Mouse (Mus musculus) gastrocnemius, postnatal 14 days (tissue): ENCODE measurements around the gene Map2k5. TPM values are rescaled to one million over a fixed set of nuclear protein-coding genes. Genes with fewer than 3 reads are reported as not detected.

Experiments used
- DNase-seq: peaks from one replicate; pipeline ENCODE4 v3.0.0; 2021; ENCODE audit warnings: mixed read lengths
- intact Hi-C: fragments of 180-260 bp; cut with DNase I; formaldehyde crosslinking; loops from one replicate; pipeline ENCODE4 v1.15.1; 2025; ENCODE audit warnings: low total_unique reads
- total RNA-seq, 2 experiments: library from RNA; stranded (reverse); gene quantifications; 2 replicates each; pipeline ENCODE4 v1.2.3; 2021

Gene Map2k5
- total RNA-seq, 2 experiments from 2014 or later = 14.4 to 15.0 TPM

DNA sequence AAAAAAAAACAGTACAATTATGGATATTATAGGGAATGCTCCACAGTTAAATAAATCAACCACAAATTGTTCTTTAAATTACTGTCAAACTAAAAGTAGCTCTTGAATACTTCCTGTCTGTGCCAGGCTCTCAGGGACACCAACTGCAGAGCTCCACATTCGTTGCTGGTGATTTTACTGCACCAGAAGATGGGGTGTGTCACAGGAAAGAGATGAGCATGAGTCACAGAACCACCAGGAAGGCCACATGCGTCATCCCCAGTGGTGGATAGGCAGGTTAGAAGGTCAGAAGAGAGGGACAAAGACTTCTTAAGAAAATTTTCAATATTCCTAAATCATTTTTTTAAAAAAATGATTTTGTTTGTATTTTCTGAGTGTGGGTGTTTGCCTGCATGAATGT lies 96.6 kb downstream of the Map2k5 start:
- intact Hi-C loops = no loop called here
- no peak for DNase-seq

DNA sequence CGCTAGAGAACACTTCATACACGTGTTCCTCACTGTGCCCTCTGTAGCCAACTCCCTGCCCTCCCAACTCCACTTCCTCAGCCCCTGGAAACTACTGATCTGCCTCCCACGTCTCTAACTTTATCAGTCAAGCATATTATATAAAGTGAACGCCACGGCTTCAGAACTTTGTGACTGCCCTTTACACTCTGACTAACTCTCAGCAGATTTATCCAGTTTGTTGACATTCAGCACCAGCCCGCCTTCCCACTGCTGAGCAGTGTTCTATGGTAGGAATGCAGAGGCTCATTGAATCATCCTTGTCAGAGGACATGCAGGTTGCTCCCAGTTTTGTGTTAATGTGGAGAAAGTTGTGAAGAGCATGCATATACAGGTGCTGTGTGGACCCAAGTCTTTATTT lies 103.9 kb downstream of the Map2k5 start:
- intact Hi-C loops = no loop called here

DNA sequence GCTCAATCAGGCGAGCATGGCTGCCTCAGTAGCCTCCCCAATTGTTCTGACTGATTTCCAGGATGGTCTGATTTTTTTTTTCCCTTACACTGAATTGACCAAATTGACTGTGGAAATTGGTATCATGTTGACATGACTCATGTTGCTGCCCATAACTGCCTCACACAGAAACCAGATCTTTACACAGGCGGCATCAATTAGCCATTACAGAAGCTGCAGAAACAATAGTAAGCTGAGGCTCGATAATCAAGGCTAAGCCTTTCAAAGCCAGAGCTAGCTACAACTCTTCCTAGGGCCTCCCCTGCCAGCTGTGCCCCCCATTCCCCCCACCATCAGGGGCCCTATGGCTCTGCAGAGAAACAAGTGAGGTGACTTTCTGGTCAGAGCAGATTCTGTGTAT lies 107.9 kb downstream of the Map2k5 start:
- intact Hi-C loops = no loop called here
- no peak for DNase-seq

More for the DNA sequence above, 103.9 kb downstream of the Map2k5 start:
- no peak for DNase-seq

- intact Hi-C loops = no loop called here
- DNase-seq = no peak
Measured at GRCm38 (mm10) chr9:63263188-63263587, 114.5 kb downstream of the Map2k5 start.

DNA sequence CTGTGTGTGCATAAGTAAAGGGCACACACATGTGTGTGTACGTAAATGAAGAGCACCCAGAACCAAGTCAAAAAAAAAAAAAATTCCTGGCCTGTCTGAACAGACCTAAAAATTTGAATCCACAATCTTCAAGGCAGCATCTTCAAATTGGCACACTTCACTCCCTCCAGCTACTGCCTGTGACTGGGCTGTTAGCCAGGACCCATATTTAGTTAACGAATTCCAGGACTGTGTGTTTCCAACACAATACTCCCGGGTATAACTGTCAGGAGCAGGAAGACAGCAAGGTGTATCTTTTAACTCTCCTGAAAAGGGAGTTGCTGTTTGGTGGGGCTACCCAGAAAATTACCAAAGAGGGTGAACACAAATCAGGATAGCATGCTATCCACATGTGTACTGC lies 118.9 kb downstream of the Map2k5 start:
- intact Hi-C loops = no loop called here
- DNase-seq = no peak

DNA sequence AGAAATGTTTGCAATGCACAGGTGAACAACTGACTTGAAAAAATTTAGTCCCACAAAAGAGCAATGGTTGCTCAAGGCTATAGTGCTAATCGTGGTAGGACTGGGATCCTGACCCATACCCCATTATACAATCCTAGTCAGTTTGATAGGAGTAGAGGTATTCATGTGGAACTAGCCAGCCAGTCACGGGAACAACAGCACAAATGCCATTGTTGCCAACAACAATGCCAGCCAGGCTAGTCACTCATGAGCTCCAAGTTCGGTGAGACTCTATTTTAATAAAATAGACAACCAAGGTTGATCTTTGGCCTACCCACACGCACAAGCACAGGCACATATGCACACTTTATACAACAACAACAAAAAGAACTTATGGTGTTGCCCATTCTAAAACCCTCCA lies 120.0 kb downstream of the Map2k5 start:
- intact Hi-C loops = no loop called here
- DNase-seq = no peak

DNA sequence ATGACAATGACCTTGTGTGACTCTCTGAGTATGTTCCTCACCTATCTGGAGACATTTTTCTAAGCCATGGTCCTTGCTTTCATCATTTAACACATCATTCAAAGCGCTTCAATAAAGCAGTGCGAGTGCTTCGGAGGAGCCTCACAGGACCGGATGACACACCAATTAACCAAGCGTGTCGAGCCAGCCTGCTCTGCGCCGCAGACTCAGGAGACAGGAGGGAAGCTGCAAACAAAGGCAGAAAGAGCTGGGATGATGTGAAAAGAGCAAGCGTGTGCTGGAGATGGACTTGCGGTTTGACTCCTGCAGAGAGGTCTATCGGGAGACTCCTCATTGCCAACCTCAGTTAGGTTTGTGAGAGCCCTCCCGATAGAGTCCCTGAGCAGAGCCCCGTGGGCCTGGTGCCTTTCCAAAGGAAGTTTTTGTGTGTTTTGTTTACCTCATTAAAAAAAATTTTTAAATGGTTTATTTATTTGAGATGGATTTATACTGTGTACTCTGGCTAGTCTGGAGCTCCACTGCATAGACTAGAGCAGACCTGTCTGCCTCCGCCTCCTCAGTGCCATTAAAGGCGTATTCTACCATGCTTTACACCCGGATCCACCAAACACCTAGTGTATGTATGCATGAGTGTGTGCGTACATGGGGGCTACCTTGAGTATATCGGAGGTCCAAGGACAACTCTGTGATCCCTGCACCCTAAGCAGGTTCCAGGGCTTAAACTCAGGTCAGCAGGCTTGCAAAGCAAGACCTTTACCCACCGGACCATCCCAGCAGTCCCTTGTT lies 126.7 kb downstream of the Map2k5 start:
- no peak for DNase-seq
- intact Hi-C loops = no loop called here

GRCm38 (mm10) chr9:63248095-63248787 lies 129.5 kb downstream of the Map2k5 start:
- no peak for DNase-seq
- intact Hi-C loops = no loop called here

GRCm38 (mm10) chr9:63246568-63247169 lies 131.0 kb downstream of the Map2k5 start:
- no peak for DNase-seq
- intact Hi-C loops = no loop called here

GRCm38 (mm10) chr9:63241961-63242360 lies 135.7 kb downstream of the Map2k5 start:
- intact Hi-C loops = no loop called here

GRCm38 (mm10) chr9:63241241-63241640 lies 136.5 kb downstream of the Map2k5 start:
- no peak for DNase-seq
- intact Hi-C loops = no loop called here

More at GRCm38 (mm10) chr9:63241961-63242360, 135.7 kb downstream of the Map2k5 start:
- no peak for DNase-seq

- intact Hi-C loops = no loop called here
Measured at GRCm38 (mm10) chr9:63234356-63234755, 143.3 kb downstream of the Map2k5 start.

DNA sequence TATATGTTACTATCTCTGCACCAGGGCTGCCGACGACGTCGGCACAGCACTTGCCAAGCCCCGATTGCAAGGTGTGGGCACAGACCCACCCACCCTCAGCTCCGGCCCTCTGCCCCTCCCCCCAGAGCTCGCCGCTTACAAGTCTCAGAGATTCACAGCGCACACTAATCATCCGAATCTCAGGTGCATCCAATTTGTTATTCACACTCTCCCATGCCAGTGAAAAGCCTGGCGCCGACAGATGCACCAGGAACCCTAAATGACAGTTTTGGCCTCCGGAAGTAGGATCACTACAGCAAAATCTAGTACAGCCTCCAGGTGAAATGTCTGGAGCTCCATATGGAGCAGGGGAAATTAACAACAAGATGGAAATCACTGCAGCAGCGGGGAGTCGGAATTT lies 147.4 kb downstream of the Map2k5 start:
- intact Hi-C loops = no loop called here
- DNase-seq = no peak

More at GRCm38 (mm10) chr9:63234356-63234755, 143.3 kb downstream of the Map2k5 start:
- DNase-seq = no peak

GRCm38 (mm10) chr9:63229124-63229523 lies 148.6 kb downstream of the Map2k5 start:
- DNase-seq = no peak
- intact Hi-C loops = no loop called here

- intact Hi-C loops = no loop called here
- no peak for DNase-seq
Measured at GRCm38 (mm10) chr9:63222161-63222560, 155.5 kb downstream of the Map2k5 start.

GRCm38 (mm10) chr9:63219851-63220250 lies 157.9 kb downstream of the Map2k5 start:
- intact Hi-C loops = no loop called here
- DNase-seq = no peak

DNA sequence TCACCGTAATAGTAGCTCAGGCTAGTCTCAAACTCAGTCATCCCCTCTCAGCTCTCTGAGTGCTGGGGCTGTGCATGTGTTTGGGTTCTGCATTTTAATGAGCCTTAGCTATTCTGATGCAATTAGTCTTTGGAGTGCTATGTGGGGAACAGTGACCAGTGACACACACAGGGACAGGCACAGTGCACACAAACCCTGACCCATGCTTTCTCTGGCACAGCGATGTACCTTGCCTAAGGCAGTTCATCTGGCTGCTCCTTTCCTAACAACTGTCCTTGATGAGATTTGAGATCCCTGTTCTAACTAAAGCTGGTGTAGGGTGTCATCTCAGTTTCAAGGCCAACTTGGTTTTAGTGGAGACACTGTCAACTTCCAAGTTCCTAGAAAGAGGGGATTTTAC lies 162.7 kb downstream of the Map2k5 start:
- DNase-seq = no peak

GRCm38 (mm10) chr9:63206769-63207276 lies 170.9 kb downstream of the Map2k5 start:
- DNase-seq = no peak
- intact Hi-C loops = no loop called here

More for the DNA sequence above, 162.7 kb downstream of the Map2k5 start:
- intact Hi-C loops = no loop called here

GRCm38 (mm10) chr9:63203461-63203860 lies 174.2 kb downstream of the Map2k5 start:
- DNase-seq = no peak
- intact Hi-C loops = no loop called here
